Mouse (Mus musculus): ENCODE data around the gene Rasa3. TPM values are rescaled to one million over a fixed set of nuclear protein-coding genes. Genes with fewer than 3 reads are reported as not detected.

The Rasa3 gene
- 28.0 and 28.6 TPM in 2 replicates for polyA plus RNA-seq (2014; fragmentation: Nextera tagmentation; extraction: Ambion mirVana)

DNA sequence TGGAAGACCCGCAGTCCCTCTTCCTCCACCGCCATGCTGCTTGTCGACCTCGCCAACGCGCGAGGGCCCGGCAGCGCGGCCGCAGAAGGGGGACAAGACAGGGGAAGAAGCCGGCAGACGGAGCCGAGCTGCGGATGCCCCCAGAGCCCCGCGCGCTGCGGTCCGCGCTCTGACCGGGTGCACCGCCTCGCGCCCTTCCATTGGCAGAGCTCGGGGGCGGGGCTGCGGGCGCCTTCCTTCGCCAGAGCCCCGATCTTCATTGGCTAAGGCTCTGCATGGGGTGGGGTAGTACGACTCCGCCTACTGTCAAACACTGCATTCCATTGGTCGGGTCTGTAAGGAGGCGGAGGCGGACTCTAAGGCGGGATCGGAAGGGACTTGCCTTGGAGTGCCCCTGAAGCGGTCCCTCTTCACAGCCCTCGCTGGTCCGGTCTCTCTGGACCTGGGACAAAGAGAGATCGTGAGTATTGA, at the start of gene Rasa3:
TSS of gene Rasa3 (minus strand) at position 191 of the 471 bp plus-strand sequence.
- peaks cover 4% of the 10 kb centered on the region; the same call in 1 of the 2 replicates for H3K4me1 ChIP-seq (replicated peaks; ENCODE audit: control insufficient read depth, insufficient read depth, low read length)
- H3K4me3 ChIP-seq (ENCODE audit: low read depth, low read length) = peak within 1 kb of the TSS; percentile 72
- under 1% methylated on average over 37 of the region's 42 CpGs for WGBS
- H3K27me3 ChIP-seq (ENCODE audit: control insufficient read depth, insufficient read depth, low read length) = no peaks in the 10 kb centered on the region
- H3K4me2 ChIP-seq (ENCODE audit: low read depth, low read length, severe bottlenecking) = peak within 1 kb of the TSS; percentile 90
- H3K9ac ChIP-seq (ENCODE audit: low read length) = peak within 1 kb of the TSS; percentile 71
- no peaks in the 10 kb centered on the region for H3K36me3 ChIP-seq (ENCODE audit: control insufficient read depth, insufficient read depth, low read length)
- H3K27ac ChIP-seq (ENCODE audit: low read depth, low read length) = peak within 1 kb of the TSS; percentile 59
- H3K9me3 ChIP-seq (ENCODE audit: control insufficient read depth, low read length) = no peaks in the 10 kb centered on the region
- ATAC-seq (replicated peaks; ENCODE audit: low FRiP score) (peak; percentile 99), DNase-seq (ENCODE audit: low spot score) (peak; percentile 97)

DNA sequence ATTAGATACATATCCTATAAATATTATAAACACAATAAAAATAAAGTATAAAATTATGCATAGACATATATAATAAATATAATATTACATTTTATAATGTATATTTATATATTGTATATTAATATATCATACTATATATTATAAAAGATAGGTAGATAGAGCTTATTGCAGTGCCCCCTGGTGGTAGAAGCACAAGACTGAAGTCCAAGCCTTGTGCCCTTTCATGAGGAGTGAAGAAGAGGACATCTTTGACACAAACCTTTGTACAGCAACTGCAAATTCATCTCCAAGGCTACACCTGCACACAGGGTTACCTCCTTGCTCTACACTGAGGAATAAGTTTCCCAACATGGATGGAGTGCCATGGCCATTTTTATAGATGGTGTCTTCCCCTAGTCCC, 48.3 kb upstream of the Rasa3 start:
- Histone ChIP-seq H3K36me3 (ENCODE audit: control insufficient read depth, insufficient read depth, low read length) (no peaks in the 10 kb centered on the region), H3K4me3 (ENCODE audit: low read depth, low read length) (no peak overlapping the region), H3K4me2 (ENCODE audit: low read depth, low read length, severe bottlenecking) (no peak overlapping the region), H3K4me1 (replicated peaks; ENCODE audit: control insufficient read depth, insufficient read depth, low read length) (no peaks in the 10 kb centered on the region), H3K9ac (ENCODE audit: low read length) (no peak overlapping the region), H3K27ac (ENCODE audit: low read depth, low read length) (no peak overlapping the region), H3K9me3 (ENCODE audit: control insufficient read depth, low read length) (no peaks in the 10 kb centered on the region), H3K27me3 (ENCODE audit: control insufficient read depth, insufficient read depth, low read length) (no peaks in the 10 kb centered on the region)
- ATAC-seq (replicated peaks; ENCODE audit: low FRiP score) (no peak), DNase-seq (ENCODE audit: low spot score) (no peak)

DNA sequence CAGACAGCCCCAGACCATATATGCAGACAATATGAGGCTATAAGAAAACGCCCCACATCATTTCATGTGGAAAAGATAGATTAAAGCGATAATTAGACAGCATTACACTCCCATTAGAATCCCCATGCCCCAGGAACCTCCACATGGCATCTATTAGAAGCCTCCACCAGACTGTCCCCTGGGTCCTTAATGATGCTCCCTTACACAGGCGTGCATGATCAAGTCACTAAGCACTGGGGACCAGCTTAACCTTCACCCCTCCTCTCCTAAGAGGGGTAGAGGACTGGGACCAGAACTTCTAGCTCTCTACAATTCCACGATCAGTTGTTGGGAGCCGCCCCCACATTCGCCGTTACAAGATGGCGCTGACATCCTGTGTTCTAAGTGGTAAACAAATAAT, 41.6 kb upstream of the Rasa3 start:
- ATAC-seq (replicated peaks; ENCODE audit: low FRiP score) (no peak), DNase-seq (ENCODE audit: low spot score) (no peak)
- Histone ChIP-seq H3K9ac (ENCODE audit: low read length) (no peak overlapping the region), H3K4me1 (replicated peaks; ENCODE audit: control insufficient read depth, insufficient read depth, low read length) (no peaks in the 10 kb centered on the region), H3K27me3 (ENCODE audit: control insufficient read depth, insufficient read depth, low read length) (no peaks in the 10 kb centered on the region), H3K9me3 (ENCODE audit: control insufficient read depth, low read length) (no peaks in the 10 kb centered on the region), H3K4me3 (ENCODE audit: low read depth, low read length) (no peak overlapping the region), H3K36me3 (ENCODE audit: control insufficient read depth, insufficient read depth, low read length) (no peaks in the 10 kb centered on the region), H3K27ac (ENCODE audit: low read depth, low read length) (no peak overlapping the region), H3K4me2 (ENCODE audit: low read depth, low read length, severe bottlenecking) (no peak overlapping the region)
- WGBS = 93% methylated on average over 8 of the region's 8 CpGs

DNA sequence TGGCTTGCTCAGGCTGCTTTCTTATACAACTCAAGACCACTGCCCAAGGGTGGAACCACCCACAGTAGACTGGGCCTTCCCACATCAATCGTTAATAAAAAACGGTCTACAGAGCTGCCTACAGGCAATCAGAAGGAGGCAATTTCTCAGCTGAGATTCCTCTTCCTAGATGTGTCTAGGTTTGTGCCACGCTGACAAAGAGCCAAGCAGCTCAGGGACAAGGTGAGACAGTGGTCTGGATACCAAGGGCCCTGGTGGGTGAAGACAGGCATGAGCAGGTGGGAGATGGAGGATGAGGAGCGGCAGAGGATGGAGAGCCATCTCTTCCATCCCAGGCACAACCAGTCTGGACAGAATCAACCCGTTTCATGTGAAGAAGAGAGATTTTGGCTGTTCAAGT, 31.1 kb upstream of the Rasa3 start:
- H3K27me3 ChIP-seq (ENCODE audit: control insufficient read depth, insufficient read depth, low read length) = no peaks in the 10 kb centered on the region
- no peak overlapping the region for H3K9ac ChIP-seq (ENCODE audit: low read length)
- WGBS = 89% methylated on average over 5 of the region's 5 CpGs
- ATAC-seq (replicated peaks; ENCODE audit: low FRiP score) (no peak), DNase-seq (ENCODE audit: low spot score) (no peak)
- no peaks in the 10 kb centered on the region for H3K36me3 ChIP-seq (ENCODE audit: control insufficient read depth, insufficient read depth, low read length)
- H3K9me3 ChIP-seq (ENCODE audit: control insufficient read depth, low read length) = no peaks in the 10 kb centered on the region
- H3K27ac ChIP-seq (ENCODE audit: low read depth, low read length) = no peak overlapping the region
- H3K4me3 ChIP-seq (ENCODE audit: low read depth, low read length) = no peak overlapping the region
- H3K4me2 ChIP-seq (ENCODE audit: low read depth, low read length, severe bottlenecking) = no peak overlapping the region
- peaks cover 7% of the 10 kb centered on the region for H3K4me1 ChIP-seq (replicated peaks; ENCODE audit: control insufficient read depth, insufficient read depth, low read length)

DNA sequence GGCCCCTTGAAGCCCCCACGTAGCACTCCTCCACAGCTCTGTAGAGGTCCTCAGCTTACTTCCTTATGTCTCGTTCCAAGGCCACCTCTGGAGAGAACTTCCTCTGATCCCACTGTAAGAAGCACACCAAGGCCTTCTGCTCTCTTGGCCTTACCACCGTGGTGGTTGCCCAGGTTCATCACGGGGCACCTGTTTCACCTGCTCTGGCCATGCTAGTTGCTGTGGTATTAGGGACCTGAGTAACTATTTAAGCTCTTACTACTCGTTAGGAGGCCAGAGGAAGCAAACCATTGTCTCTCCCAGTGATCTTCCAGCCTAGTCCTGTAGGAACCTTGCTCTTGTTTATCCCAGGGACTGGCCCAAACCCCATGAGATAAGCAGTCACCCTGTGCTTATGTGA, 29.5 kb upstream of the Rasa3 start:
- Histone ChIP-seq H3K4me3 (ENCODE audit: low read depth, low read length) (no peak overlapping the region), H3K9ac (ENCODE audit: low read length) (no peak overlapping the region), H3K9me3 (ENCODE audit: control insufficient read depth, low read length) (no peaks in the 10 kb centered on the region), H3K36me3 (ENCODE audit: control insufficient read depth, insufficient read depth, low read length) (no peaks in the 10 kb centered on the region), H3K4me1 (replicated peaks; ENCODE audit: control insufficient read depth, insufficient read depth, low read length) (peaks cover 7% of the 10 kb centered on the region), H3K27me3 (ENCODE audit: control insufficient read depth, insufficient read depth, low read length) (no peaks in the 10 kb centered on the region), H3K27ac (ENCODE audit: low read depth, low read length) (no peak overlapping the region), H3K4me2 (ENCODE audit: low read depth, low read length, severe bottlenecking) (no peak overlapping the region)
- ATAC-seq (replicated peaks; ENCODE audit: low FRiP score) (no peak), DNase-seq (ENCODE audit: low spot score) (no peak)
- WGBS = 91% methylated on average over 5 of the region's 5 CpGs

DNA sequence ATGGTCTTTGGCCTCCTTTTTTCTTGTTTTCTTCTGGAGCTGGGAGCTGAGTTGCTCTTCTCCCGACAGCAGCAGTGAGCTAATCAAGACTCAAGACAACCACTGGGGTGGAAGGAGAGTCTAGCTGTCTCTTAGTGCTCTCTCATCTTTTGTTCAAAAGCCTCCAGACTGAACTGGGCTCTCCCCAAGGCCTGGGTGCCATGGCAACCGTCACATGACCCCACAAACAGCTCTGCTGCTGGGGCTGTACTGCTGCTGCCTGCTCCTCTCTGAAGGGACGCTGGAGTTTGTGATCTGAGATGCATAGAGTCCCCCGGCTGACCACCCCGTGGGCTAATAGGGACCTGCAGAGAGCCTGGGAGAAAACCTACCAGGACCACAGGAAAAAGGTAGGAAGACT, 28.3 kb upstream of the Rasa3 start, which contains the start of gene Cfap97d2:
TSS of gene Cfap97d2 (plus strand) at position 222 of the 400 bp plus-strand sequence.
- H3K36me3 ChIP-seq (ENCODE audit: control insufficient read depth, insufficient read depth, low read length) = no peaks in the 10 kb centered on the region
- H3K9me3 ChIP-seq (ENCODE audit: control insufficient read depth, low read length) = no peaks in the 10 kb centered on the region
- H3K27ac ChIP-seq (ENCODE audit: low read depth, low read length) = peak within 1 kb of the TSS; percentile 78
- H3K9ac ChIP-seq (ENCODE audit: low read length) = peak within 1 kb of the TSS; percentile 44; the same call in 1 of the 2 replicates
- DNase-seq (ENCODE audit: low spot score) (peak; percentile 90), ATAC-seq (replicated peaks; ENCODE audit: low FRiP score) (peak; percentile 99)
- H3K4me1 ChIP-seq (replicated peaks; ENCODE audit: control insufficient read depth, insufficient read depth, low read length) = peaks cover 7% of the 10 kb centered on the region
- WGBS = 2% methylated on average over 5 of the region's 5 CpGs
- peak within 1 kb of the TSS; percentile 14; the same call in 1 of the 2 replicates for H3K4me3 ChIP-seq (ENCODE audit: low read depth, low read length)
- no peaks in the 10 kb centered on the region for H3K27me3 ChIP-seq (ENCODE audit: control insufficient read depth, insufficient read depth, low read length)
- H3K4me2 ChIP-seq (ENCODE audit: low read depth, low read length, severe bottlenecking) = peak within 1 kb of the TSS; percentile 47; the same call in 1 of the 2 replicates

DNA sequence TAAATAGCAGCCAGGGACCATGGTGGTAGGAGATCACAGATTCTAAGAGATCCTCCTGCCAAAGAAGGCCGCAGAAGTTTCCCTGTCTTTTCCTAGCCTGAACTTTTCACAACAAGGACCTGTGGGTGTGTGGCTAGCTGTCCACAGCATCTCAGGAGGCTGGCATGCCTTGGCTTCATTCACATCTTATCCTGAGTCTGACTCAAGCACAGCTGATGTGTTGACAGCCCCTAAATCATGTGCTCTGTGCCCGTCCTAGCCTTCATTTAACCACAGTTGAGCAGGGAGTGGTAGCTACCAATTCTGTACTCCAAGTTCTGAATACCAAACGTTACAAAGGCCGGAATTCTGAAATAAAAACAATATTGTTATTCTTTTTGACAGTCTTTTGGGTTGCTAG, 26.9 kb upstream of the Rasa3 start:
- no peaks in the 10 kb centered on the region for H3K27me3 ChIP-seq (ENCODE audit: control insufficient read depth, insufficient read depth, low read length)
- peaks cover 7% of the 10 kb centered on the region for H3K4me1 ChIP-seq (replicated peaks; ENCODE audit: control insufficient read depth, insufficient read depth, low read length)
- ATAC-seq (replicated peaks; ENCODE audit: low FRiP score) (no peak), DNase-seq (ENCODE audit: low spot score) (no peak)
- H3K9me3 ChIP-seq (ENCODE audit: control insufficient read depth, low read length) = no peaks in the 10 kb centered on the region
- H3K27ac ChIP-seq (ENCODE audit: low read depth, low read length) = no peak overlapping the region
- H3K9ac ChIP-seq (ENCODE audit: low read length) = no peak overlapping the region
- no peak overlapping the region for H3K4me2 ChIP-seq (ENCODE audit: low read depth, low read length, severe bottlenecking)
- H3K36me3 ChIP-seq (ENCODE audit: control insufficient read depth, insufficient read depth, low read length) = no peaks in the 10 kb centered on the region
- 90% methylated on average over 4 of the region's 4 CpGs for WGBS
- no peak overlapping the region for H3K4me3 ChIP-seq (ENCODE audit: low read depth, low read length)

DNA sequence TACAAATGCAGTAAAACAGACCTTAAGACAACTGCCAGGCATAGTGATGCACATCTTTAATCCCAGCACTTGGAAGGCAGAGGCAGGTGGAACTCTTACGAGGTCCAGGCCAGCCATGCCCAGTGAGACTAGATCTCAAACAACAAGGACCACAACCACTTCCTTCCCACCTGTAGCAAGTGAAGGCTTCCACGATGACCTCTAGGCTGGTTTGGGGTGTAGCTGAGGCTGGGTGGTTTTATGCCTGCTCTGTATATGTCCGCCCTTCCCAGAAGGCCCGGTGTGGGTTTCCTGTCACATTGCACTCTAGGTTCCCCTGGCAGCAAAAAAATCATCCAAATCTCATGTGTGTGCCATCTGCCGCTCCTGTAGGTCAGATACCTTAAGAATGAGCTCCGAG, 26.4 kb upstream of the Rasa3 start:
- WGBS = 96% methylated on average over 6 of the region's 6 CpGs
- Histone ChIP-seq H3K4me1 (replicated peaks; ENCODE audit: control insufficient read depth, insufficient read depth, low read length) (peaks cover 7% of the 10 kb centered on the region), H3K9me3 (ENCODE audit: control insufficient read depth, low read length) (no peaks in the 10 kb centered on the region), H3K4me3 (ENCODE audit: low read depth, low read length) (no peak overlapping the region), H3K27ac (ENCODE audit: low read depth, low read length) (no peak overlapping the region), H3K27me3 (ENCODE audit: control insufficient read depth, insufficient read depth, low read length) (no peaks in the 10 kb centered on the region), H3K36me3 (ENCODE audit: control insufficient read depth, insufficient read depth, low read length) (no peaks in the 10 kb centered on the region), H3K9ac (ENCODE audit: low read length) (no peak overlapping the region), H3K4me2 (ENCODE audit: low read depth, low read length, severe bottlenecking) (no peak overlapping the region)
- DNase-seq (ENCODE audit: low spot score) (no peak), ATAC-seq (replicated peaks; ENCODE audit: low FRiP score) (no peak)

DNA sequence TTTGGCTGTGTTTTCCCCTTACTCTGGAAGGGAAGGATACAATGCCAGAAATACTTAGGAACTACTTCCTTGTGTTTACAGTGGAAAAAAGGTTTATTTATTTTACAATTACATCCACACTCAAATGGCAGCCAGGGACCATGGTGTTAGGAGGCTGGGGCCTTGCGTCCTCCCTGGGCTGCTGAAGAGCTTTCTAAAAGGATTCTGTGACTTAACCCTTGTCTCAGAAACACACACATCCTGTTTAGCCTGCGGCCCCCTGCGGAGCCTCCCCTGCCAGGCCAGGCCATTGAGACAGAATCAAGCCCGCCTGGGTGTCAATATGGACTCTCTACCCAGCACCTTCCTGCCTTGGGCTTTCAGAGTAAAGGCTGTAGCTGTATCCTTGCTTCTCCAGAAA, 25.4 kb upstream of the Rasa3 start:
- Histone ChIP-seq H3K4me2 (ENCODE audit: low read depth, low read length, severe bottlenecking) (no peak overlapping the region), H3K36me3 (ENCODE audit: control insufficient read depth, insufficient read depth, low read length) (no peaks in the 10 kb centered on the region), H3K4me3 (ENCODE audit: low read depth, low read length) (no peak overlapping the region), H3K9ac (ENCODE audit: low read length) (no peak overlapping the region), H3K27ac (ENCODE audit: low read depth, low read length) (no peak overlapping the region), H3K27me3 (ENCODE audit: control insufficient read depth, insufficient read depth, low read length) (no peaks in the 10 kb centered on the region), H3K9me3 (ENCODE audit: control insufficient read depth, low read length) (no peaks in the 10 kb centered on the region), H3K4me1 (replicated peaks; ENCODE audit: control insufficient read depth, insufficient read depth, low read length) (peaks cover 7% of the 10 kb centered on the region)
- DNase-seq (ENCODE audit: low spot score) = peak; percentile 48
- 46% methylated on average over 4 of the region's 4 CpGs for WGBS
- no peak for ATAC-seq (replicated peaks; ENCODE audit: low FRiP score)

Data from forebrain, embryonic 11.5 days (tissue).